Mouse (Mus musculus): ENCODE measurements around the gene Tnn. TPM values are rescaled to one million over a fixed set of nuclear protein-coding genes. Genes with fewer than 3 reads are reported as not detected.

The Tnn gene
- total and polyA plus RNA-seq, 2 experiments = not detected

DNA sequence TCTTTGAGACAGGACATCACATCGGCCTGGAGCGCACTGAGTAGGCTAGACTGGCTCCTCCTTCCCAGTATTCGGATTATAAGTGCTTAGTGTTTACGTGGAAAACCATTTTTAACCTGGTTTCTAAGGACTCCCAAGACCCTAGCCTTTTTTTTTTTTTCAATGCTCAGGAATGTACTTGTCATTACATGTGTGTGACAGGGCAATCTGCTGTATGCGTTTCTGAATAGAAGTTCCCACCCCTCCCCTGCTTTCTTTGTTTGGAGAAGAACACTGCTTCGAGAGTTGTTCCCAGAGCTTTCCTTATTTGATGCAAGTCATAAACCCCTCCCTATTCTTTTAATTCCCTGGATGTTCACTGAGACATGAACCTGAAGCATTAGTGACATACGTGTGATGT is 9.0 kb downstream of the Tnn start:
- no peak for DNase-seq (ENCODE audit: extremely low read depth, low read depth, low spot score)
- TF ChIP-seq CTCF (IDR thresholded peaks at IDR 0.05; ENCODE audit: low read depth, low read length) (no peak), POLR2A (IDR thresholded peaks at IDR 0.05; ENCODE audit: extremely low read depth, insufficient read depth, low read length) (no peak)
- H3K27ac ChIP-seq (replicated peaks; ENCODE audit: insufficient read depth, low read depth, low read length) = no peak overlapping the region
- no peaks in the 10 kb centered on the region for H3K4me1 ChIP-seq (ENCODE audit: control insufficient read depth, insufficient read depth, low read length)
- H3K27me3 ChIP-seq (ENCODE audit: control insufficient read depth, insufficient read depth, low read length) = 0 out of 2 replicates have a peak, but pooled peaks cover 3% of the 10 kb centered on the region
- H3K9ac ChIP-seq (ENCODE audit: low read depth, low read length) = no peak overlapping the region
- H3K79me2 ChIP-seq (ENCODE audit: control insufficient read depth, insufficient read depth, low read length) = no peaks in the 10 kb centered on the region
- H3K36me3 ChIP-seq (ENCODE audit: control insufficient read depth, insufficient read depth, low read length) = no peaks in the 10 kb centered on the region
- WGBS = 82% methylated on average over 7 of the region's 7 CpGs
- no peak overlapping the region for H3K4me3 ChIP-seq (ENCODE audit: insufficient read depth, low read depth, low read length)

DNA sequence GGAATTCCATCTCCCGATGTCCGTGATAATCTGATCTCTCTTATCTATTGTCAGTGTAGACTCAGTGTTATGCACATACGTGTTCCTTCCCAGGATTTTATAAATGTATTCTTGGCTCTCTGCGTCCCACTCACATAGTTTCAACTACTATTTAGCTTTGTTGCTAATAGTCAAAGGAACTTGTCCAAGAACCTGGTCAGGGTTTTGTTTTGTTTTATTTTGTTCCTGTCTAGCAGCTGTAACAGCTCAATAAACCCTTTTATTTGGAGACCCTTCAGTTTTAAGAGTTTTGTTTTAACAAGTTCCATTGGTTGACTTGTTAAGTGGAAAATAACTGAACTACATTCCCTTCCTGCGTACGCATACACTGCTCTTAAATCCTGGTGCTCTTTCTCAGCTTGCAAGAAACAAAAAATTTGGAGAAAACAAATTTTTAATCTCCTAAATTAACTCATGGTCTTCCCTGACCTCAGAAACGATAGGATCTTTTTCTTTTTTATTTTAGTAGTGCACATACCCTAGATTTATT is 17.0 kb downstream of the Tnn start:
- TF ChIP-seq POLR2A (IDR thresholded peaks at IDR 0.05; ENCODE audit: extremely low read depth, insufficient read depth, low read length) (no peak), CTCF (IDR thresholded peaks at IDR 0.05; ENCODE audit: low read depth, low read length) (no peak)
- WGBS = 80% methylated on average over 7 of the region's 7 CpGs
- Histone ChIP-seq H3K27ac (replicated peaks; ENCODE audit: insufficient read depth, low read depth, low read length) (no peak overlapping the region), H3K9ac (ENCODE audit: low read depth, low read length) (no peak overlapping the region), H3K4me3 (ENCODE audit: insufficient read depth, low read depth, low read length) (no peak overlapping the region), H3K4me1 (ENCODE audit: control insufficient read depth, insufficient read depth, low read length) (no peaks in the 10 kb centered on the region), H3K36me3 (ENCODE audit: control insufficient read depth, insufficient read depth, low read length) (no peaks in the 10 kb centered on the region), H3K79me2 (ENCODE audit: control insufficient read depth, insufficient read depth, low read length) (no peaks in the 10 kb centered on the region), H3K27me3 (ENCODE audit: control insufficient read depth, insufficient read depth, low read length) (no peaks in the 10 kb centered on the region)
- no peak for DNase-seq (ENCODE audit: extremely low read depth, low read depth, low spot score)

DNA sequence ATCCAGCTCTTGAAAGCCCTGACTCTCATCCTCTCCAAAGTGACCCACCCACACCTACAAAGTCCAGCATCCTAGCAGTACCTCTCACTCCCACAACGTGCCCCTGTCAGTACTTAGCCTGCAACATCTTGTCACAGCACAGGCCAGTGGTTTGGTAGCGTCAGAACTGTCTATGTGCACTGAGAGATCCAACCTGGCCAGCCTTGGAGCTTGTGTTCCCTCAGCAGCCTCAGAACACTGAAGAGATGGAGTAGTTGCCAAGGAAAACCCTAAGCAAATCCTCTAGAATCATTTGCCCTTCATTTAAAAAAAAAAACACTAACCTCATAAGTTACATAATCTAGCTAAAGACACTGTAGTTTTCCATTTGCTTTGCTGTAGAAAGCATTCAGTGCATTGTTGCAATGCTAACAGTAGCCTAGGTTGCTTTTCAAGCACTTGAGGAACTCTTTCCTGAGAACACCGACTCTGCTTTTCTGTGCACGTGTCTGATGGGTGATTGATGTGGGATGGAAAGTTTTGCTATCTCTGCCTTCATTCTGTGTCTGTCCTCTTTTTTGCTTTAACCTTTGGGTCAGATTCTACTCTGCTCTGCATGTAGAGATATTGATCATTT is 19.8 kb downstream of the Tnn start:
- Histone ChIP-seq H3K79me2 (ENCODE audit: control insufficient read depth, insufficient read depth, low read length) (no peaks in the 10 kb centered on the region), H3K36me3 (ENCODE audit: control insufficient read depth, insufficient read depth, low read length) (no peaks in the 10 kb centered on the region), H3K27ac (replicated peaks; ENCODE audit: insufficient read depth, low read depth, low read length) (no peak overlapping the region), H3K4me3 (ENCODE audit: insufficient read depth, low read depth, low read length) (no peak overlapping the region), H3K4me1 (ENCODE audit: control insufficient read depth, insufficient read depth, low read length) (no peaks in the 10 kb centered on the region), H3K9ac (ENCODE audit: low read depth, low read length) (no peak overlapping the region), H3K27me3 (ENCODE audit: control insufficient read depth, insufficient read depth, low read length) (no peaks in the 10 kb centered on the region)
- no peak for DNase-seq (ENCODE audit: extremely low read depth, low read depth, low spot score)
- TF ChIP-seq POLR2A (IDR thresholded peaks at IDR 0.05; ENCODE audit: extremely low read depth, insufficient read depth, low read length) = no peak
- no peak for TF ChIP-seq CTCF (IDR thresholded peaks at IDR 0.05; ENCODE audit: low read depth, low read length)
- WGBS = 57% methylated on average over 4 of the region's 4 CpGs

DNA sequence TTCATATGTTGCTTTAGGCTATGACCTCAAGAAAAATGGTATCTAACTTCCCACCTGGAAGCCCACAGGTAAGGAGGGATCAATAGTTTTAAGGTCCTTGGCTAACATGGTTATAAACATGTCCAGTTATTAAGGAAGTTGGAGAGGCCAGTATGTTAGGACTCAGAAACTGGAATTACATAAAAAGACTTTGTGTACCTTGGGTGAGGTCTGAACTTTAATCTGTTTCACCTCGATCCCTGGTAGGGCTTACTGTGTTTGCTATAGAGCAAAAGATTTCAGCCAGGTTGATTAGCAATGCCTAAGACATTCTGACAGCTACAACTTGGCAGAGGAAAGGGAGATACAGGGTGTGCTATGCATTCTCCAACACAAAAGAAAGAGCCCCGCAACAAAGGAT is 29.4 kb downstream of the Tnn start:
- no peak overlapping the region for H3K9ac ChIP-seq (ENCODE audit: low read depth, low read length)
- WGBS = 55% methylated on average over 2 of the region's 2 CpGs
- TF ChIP-seq CTCF (IDR thresholded peaks at IDR 0.05; ENCODE audit: low read depth, low read length) = no peak
- no peak for TF ChIP-seq POLR2A (IDR thresholded peaks at IDR 0.05; ENCODE audit: extremely low read depth, insufficient read depth, low read length)
- no peak for DNase-seq (ENCODE audit: extremely low read depth, low read depth, low spot score)
- no peak overlapping the region for H3K4me3 ChIP-seq (ENCODE audit: insufficient read depth, low read depth, low read length)
- H3K27me3 ChIP-seq (ENCODE audit: control insufficient read depth, insufficient read depth, low read length) = no peaks in the 10 kb centered on the region
- H3K36me3 ChIP-seq (ENCODE audit: control insufficient read depth, insufficient read depth, low read length) = no peaks in the 10 kb centered on the region
- no peaks in the 10 kb centered on the region for H3K79me2 ChIP-seq (ENCODE audit: control insufficient read depth, insufficient read depth, low read length)
- H3K27ac ChIP-seq (replicated peaks; ENCODE audit: insufficient read depth, low read depth, low read length) = no peak overlapping the region
- no peaks in the 10 kb centered on the region for H3K4me1 ChIP-seq (ENCODE audit: control insufficient read depth, insufficient read depth, low read length)

DNA sequence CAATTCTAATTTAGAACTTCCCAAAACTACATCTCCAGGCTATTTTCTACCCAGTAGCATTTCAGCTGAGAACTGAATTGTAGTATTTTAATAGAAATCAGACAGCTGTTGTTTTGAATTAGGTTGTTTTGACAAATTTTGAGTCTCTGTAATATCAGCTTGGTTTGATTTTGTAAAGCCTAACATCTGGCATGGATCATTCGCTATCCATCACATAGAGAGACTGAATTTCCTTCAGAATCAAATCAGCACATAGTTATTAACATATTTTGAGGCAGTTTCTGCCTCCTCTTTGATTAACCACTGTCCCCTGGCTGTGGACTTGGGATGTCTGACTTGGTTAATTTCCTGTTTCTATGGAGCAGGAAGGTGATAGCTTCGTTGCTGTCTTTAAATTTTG is 44.8 kb downstream of the Tnn start:
- no peaks in the 10 kb centered on the region for H3K4me1 ChIP-seq (ENCODE audit: control insufficient read depth, insufficient read depth, low read length)
- no peaks in the 10 kb centered on the region for H3K79me2 ChIP-seq (ENCODE audit: control insufficient read depth, insufficient read depth, low read length)
- H3K27ac ChIP-seq (replicated peaks; ENCODE audit: insufficient read depth, low read depth, low read length) = no peak overlapping the region
- H3K4me3 ChIP-seq (ENCODE audit: insufficient read depth, low read depth, low read length) = no peak overlapping the region
- no peaks in the 10 kb centered on the region for H3K36me3 ChIP-seq (ENCODE audit: control insufficient read depth, insufficient read depth, low read length)
- no peaks in the 10 kb centered on the region for H3K27me3 ChIP-seq (ENCODE audit: control insufficient read depth, insufficient read depth, low read length)
- WGBS = 70% methylated on average over 2 of the region's 2 CpGs
- no peak for DNase-seq (ENCODE audit: extremely low read depth, low read depth, low spot score)
- TF ChIP-seq CTCF (IDR thresholded peaks at IDR 0.05; ENCODE audit: low read depth, low read length) = no peak
- TF ChIP-seq POLR2A (IDR thresholded peaks at IDR 0.05; ENCODE audit: extremely low read depth, insufficient read depth, low read length) = no peak
- H3K9ac ChIP-seq (ENCODE audit: low read depth, low read length) = no peak overlapping the region

DNA sequence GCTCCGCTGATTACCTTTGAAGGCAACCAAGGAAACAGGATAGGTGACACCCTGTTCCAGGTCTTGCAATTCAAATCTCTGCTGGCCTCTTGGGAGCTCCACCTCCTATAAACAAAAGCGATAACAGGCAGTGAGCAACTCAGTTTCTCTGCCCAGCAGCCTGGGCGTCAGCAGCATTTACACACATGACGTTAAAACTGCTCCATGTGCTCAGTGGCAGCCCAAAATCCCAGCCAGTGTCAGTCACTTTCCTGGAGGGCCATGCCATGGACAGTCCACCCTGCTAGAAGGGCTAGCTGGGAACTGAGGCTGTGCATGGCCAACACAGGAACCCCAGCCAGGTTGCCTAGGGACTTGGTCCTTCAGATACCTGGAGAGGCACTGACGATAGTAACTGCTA is 48.0 kb downstream of the Tnn start:
- H3K9ac ChIP-seq (ENCODE audit: low read depth, low read length) = no peak overlapping the region
- H3K4me3 ChIP-seq (ENCODE audit: insufficient read depth, low read depth, low read length) = no peak overlapping the region
- no peaks in the 10 kb centered on the region for H3K36me3 ChIP-seq (ENCODE audit: control insufficient read depth, insufficient read depth, low read length)
- no peak for DNase-seq (ENCODE audit: extremely low read depth, low read depth, low spot score)
- H3K4me1 ChIP-seq (ENCODE audit: control insufficient read depth, insufficient read depth, low read length) = no peaks in the 10 kb centered on the region
- no peaks in the 10 kb centered on the region for H3K27me3 ChIP-seq (ENCODE audit: control insufficient read depth, insufficient read depth, low read length)
- no peak overlapping the region for H3K27ac ChIP-seq (replicated peaks; ENCODE audit: insufficient read depth, low read depth, low read length)
- TF ChIP-seq POLR2A (IDR thresholded peaks at IDR 0.05; ENCODE audit: extremely low read depth, insufficient read depth, low read length) (no peak), CTCF (IDR thresholded peaks at IDR 0.05; ENCODE audit: low read depth, low read length) (no peak)
- WGBS = 78% methylated on average over 5 of the region's 5 CpGs
- H3K79me2 ChIP-seq (ENCODE audit: control insufficient read depth, insufficient read depth, low read length) = no peaks in the 10 kb centered on the region

Data from liver, adult 2 months (tissue).